Mouse (Mus musculus) embryonic fibroblast, embryonic 13.5 days (primary cell): ENCODE results near the gene Gpd1. TPM values are rescaled to one million over a fixed set of nuclear protein-coding genes. Genes with fewer than 3 reads are reported as not detected.
"Not testable (repeated sequence)": the region's sequence is repeated elsewhere in the genome, so short reads cannot be mapped to it uniquely, and the experiment has no call there.

Experiments used
- H3K27ac ChIP-seq: 2 replicates; pipeline ENCODE4 v1.5.1; 2012; ENCODE audit warnings: low read length, control low read depth, inconsistent platforms; ENCODE audit not compliant: insufficient read depth
- H3K4me1 ChIP-seq: 2 replicates; pipeline ENCODE4 v1.6.1; 2011; ENCODE audit warnings: low read length; ENCODE audit not compliant: control insufficient read depth, insufficient read depth
- H3K4me3 ChIP-seq: 2 replicates; pipeline ENCODE4 v1.5.1; 2011; ENCODE audit warnings: mild to moderate bottlenecking, control low read depth, low read length; ENCODE audit not compliant: insufficient read depth
- CTCF ChIP-seq: IDR thresholded peaks from 2 replicates; pipeline ENCODE4 v1.5.1; 2011; ENCODE audit warnings: mild to moderate bottlenecking, control low read depth, low read length, moderate library complexity, borderline replicate concordance; ENCODE audit not compliant: insufficient read depth
- POLR2A ChIP-seq: IDR thresholded peaks from 2 replicates; pipeline ENCODE4 v1.6.1; 2011; ENCODE audit warnings: low read depth, mild to moderate bottlenecking, control low read depth, low read length, moderate library complexity
- polyA plus RNA-seq: library from polyadenylated mRNA; stranded (reverse); fragments of >200 nt; gene quantifications from 2 replicates; pipeline ENCODE4 v1.2.4, GENCODE M21; 2011; ENCODE audit warnings: low read depth; ENCODE audit not compliant: missing spikeins, insufficient read length

The Gpd1 gene
- polyA plus RNA-seq, 1 experiment: 0.54 TPM

- Histone ChIP-seq H3K4me3 (no peak overlapping the region), H3K4me1 (peaks cover 3% of the 10 kb centered on the region; the same call in 1 of the 2 replicates), H3K27ac (no peak overlapping the region)
- TF ChIP-seq CTCF: no peak
These were observed 51.4 kb downstream of the Gpd1 start for GRCm38 (mm10) chr15:99768761-99769160.

GRCm38 (mm10) chr15:99771004-99771500 lies 53.7 kb downstream of the Gpd1 start:
- TF ChIP-seq POLR2A (no peak), CTCF (no peak)
- H3K27ac ChIP-seq: peak overlapping the region; percentile 64
- H3K4me3 ChIP-seq: peak overlapping the region; percentile 76
- H3K4me1 ChIP-seq: peaks cover 3% of the 10 kb centered on the region; the same call in 1 of the 2 replicates

GRCm38 (mm10) chr15:99771601-99772276 lies 54.4 kb downstream of the Gpd1 start:
- peak overlapping the region; percentile 76 for H3K4me3 ChIP-seq
- H3K27ac ChIP-seq: peak overlapping the region; percentile 64
- H3K4me1 ChIP-seq: peaks cover 3% of the 10 kb centered on the region; the same call in 1 of the 2 replicates
- TF ChIP-seq POLR2A: no peak; the same call in 1 of the 2 replicates

GRCm38 (mm10) chr15:99772277-99772880 lies 55.1 kb downstream of the Gpd1 start:
- H3K27ac ChIP-seq: peak overlapping the region; percentile 54
- TF ChIP-seq CTCF: no peak
- TF ChIP-seq POLR2A: peak; percentile 99
- H3K4me3 ChIP-seq: peak overlapping the region; percentile 76
- peaks cover 3% of the 10 kb centered on the region; the same call in 1 of the 2 replicates for H3K4me1 ChIP-seq

GRCm38 (mm10) chr15:99772881-99772924 lies 55.4 kb downstream of the Gpd1 start, which contains the start of gene Cers5:
Cers5 (minus strand) TSS chr15:99772885.
- H3K27ac ChIP-seq: peak within 1 kb of the TSS; percentile 64
- peak within 1 kb of the TSS; percentile 76 for H3K4me3 ChIP-seq
- not testable (repeated sequence) for H3K4me1 ChIP-seq

GRCm38 (mm10) chr15:99772925-99773324 lies 55.6 kb downstream of the Gpd1 start:
- TF ChIP-seq CTCF (no peak), POLR2A (no peak)
- H3K4me1 ChIP-seq: peaks cover 3% of the 10 kb centered on the region; the same call in 1 of the 2 replicates
- no peak overlapping the region for H3K4me3 ChIP-seq
- H3K27ac ChIP-seq: 0 out of 2 replicates have a peak overlapping the region, but pooled peaks have one; percentile 35

Other genes with a start within 250 kb of the Gpd1 start
- 3.5 and 5.8 TPM in 2 replicates for gene Bcdin3d, start 242.8 kb upstream of the Gpd1 start, polyA plus RNA-seq
- gene Faim2, start 189.3 kb upstream of the Gpd1 start, polyA plus RNA-seq: 1.4 TPM in 1 of 2 replicates, not detected in the other
- not detected in 2 replicates for gene Aqp2, start 138.5 kb upstream of the Gpd1 start, polyA plus RNA-seq
- 4.2 and 7.0 TPM in 2 replicates for gene Aqp5, start 126.7 kb upstream of the Gpd1 start, polyA plus RNA-seq
- gene Aqp6, start 116.1 kb upstream of the Gpd1 start, polyA plus RNA-seq: not detected in 2 replicates
- 47.1 and 72.4 TPM in 2 replicates for gene Racgap1, start 65.9 kb upstream of the Gpd1 start, polyA plus RNA-seq
- 0.65 and 1.0 TPM in 2 replicates for gene Asic1, start 47.1 kb upstream of the Gpd1 start, polyA plus RNA-seq
- 28.1 and 36.8 TPM in 2 replicates for gene Smarcd1, start 15.4 kb upstream of the Gpd1 start, polyA plus RNA-seq
- not detected in 2 replicates for gene Gm17349, start 12.0 kb upstream of the Gpd1 start, polyA plus RNA-seq
- gene Cox14, start 8.1 kb downstream of the Gpd1 start, polyA plus RNA-seq: 58.2 and 66.5 TPM in 2 replicates
- 75.9 and 82.1 TPM in 2 replicates for gene Cers5, start 55.4 kb downstream of the Gpd1 start, polyA plus RNA-seq
- 172 and 199 TPM in 2 replicates for gene Lima1, start 157.9 kb downstream of the Gpd1 start, polyA plus RNA-seq
- gene Fam186a, start 249.5 kb downstream of the Gpd1 start, polyA plus RNA-seq: not detected in 2 replicates